Mouse (Mus musculus): ENCODE data around the gene Prkce. TPM values are rescaled to one million over a fixed set of nuclear protein-coding genes. Genes with fewer than 3 reads are reported as not detected.

Gene Prkce
- total and polyA plus RNA-seq, 2 experiments from 2014 or later: 50.8 to 55.8 TPM

GRCm38 (mm10) chr17:86355772-86356451 is 188.3 kb downstream of the Prkce start:
- H3K9me3 ChIP-seq (ENCODE audit: low read length): no peaks in the 10 kb centered on the region
- H3K4me3 ChIP-seq (ENCODE audit: low read length): no peak overlapping the region
- no peaks in the 10 kb centered on the region for H3K27me3 ChIP-seq (ENCODE audit: insufficient read depth, low read length)
- no peak for TF ChIP-seq CTCF (IDR thresholded peaks at IDR 0.05; ENCODE audit: low read depth)
- H3K27ac ChIP-seq: peak overlapping the region; percentile 28; the same call in 1 of the 2 replicates
- peak; percentile 55 for DNase-seq (ENCODE audit: low spot score)
- peaks cover 30% of the 10 kb centered on the region for H3K4me1 ChIP-seq (ENCODE audit: insufficient read depth, low read length)
- ATAC-seq: peak; percentile 28; the same call in 1 of the 2 replicates
- H3K4me2 ChIP-seq (ENCODE audit: low read depth, low read length): no peak overlapping the region
- H3K36me3 ChIP-seq (ENCODE audit: insufficient read depth, low read length): no peaks in the 10 kb centered on the region
- H3K9ac ChIP-seq (replicated peaks; ENCODE audit: low read length): no peak overlapping the region
- WGBS: 26% methylated on average over 7 of the region's 7 CpGs

DNA sequence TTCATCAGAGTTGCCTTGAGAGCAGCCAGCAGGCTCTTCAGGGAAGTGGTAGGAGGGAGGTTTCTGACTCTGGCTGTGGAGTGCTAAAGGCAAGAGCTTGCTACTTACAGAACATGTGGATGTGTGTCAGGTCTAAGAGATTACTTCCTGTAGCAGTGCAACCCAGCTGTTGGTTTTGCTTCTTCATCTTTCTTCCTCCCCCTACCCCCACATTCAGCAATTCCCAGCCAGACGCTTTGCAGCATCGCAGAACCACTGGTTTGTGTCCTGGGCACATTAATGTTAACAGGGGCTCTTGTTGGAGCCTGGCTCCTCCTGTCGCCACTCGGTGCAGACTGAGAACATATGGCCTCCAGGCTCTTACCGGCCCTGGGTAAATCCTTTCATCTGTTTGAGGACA is 190.8 kb downstream of the Prkce start:
- Histone ChIP-seq H3K4me3 (ENCODE audit: low read length) (no peak overlapping the region), H3K4me1 (ENCODE audit: insufficient read depth, low read length) (peaks cover 16% of the 10 kb centered on the region; the same call in 1 of the 2 replicates), H3K4me2 (ENCODE audit: low read depth, low read length) (no peak overlapping the region), H3K27me3 (ENCODE audit: insufficient read depth, low read length) (no peaks in the 10 kb centered on the region), H3K9me3 (ENCODE audit: low read length) (no peaks in the 10 kb centered on the region), H3K36me3 (ENCODE audit: insufficient read depth, low read length) (no peaks in the 10 kb centered on the region), H3K27ac (no peak overlapping the region), H3K9ac (replicated peaks; ENCODE audit: low read length) (no peak overlapping the region)
- WGBS: 56% methylated on average over 5 of the region's 5 CpGs
- DNase-seq (ENCODE audit: low spot score): no peak
- no peak for ATAC-seq
- no peak for TF ChIP-seq CTCF (IDR thresholded peaks at IDR 0.05; ENCODE audit: low read depth)

DNA sequence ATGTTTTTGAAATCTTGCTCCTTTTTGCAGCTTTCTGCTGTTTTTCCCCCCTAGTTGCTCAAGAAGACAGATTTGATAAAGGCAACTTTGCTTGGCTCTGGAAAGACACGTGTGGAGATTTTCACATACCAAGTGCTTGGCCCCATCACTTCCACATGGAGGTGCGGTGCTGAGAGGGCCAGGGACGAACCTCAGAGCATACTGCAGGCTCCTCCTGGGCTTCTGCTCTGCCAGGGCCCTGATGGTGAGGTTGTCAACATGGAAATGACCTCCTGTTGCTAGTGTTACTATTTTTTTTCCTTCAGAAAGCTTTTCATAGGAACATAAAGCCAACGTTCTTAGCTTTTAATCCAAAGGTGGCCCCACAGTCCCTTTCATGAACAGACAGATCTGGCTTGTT is 191.3 kb downstream of the Prkce start:
- no peak overlapping the region for H3K4me2 ChIP-seq (ENCODE audit: low read depth, low read length)
- no peak for ATAC-seq
- TF ChIP-seq CTCF (IDR thresholded peaks at IDR 0.05; ENCODE audit: low read depth): no peak
- H3K9me3 ChIP-seq (ENCODE audit: low read length): no peaks in the 10 kb centered on the region
- DNase-seq (ENCODE audit: low spot score): no peak
- peaks cover 16% of the 10 kb centered on the region; the same call in 1 of the 2 replicates for H3K4me1 ChIP-seq (ENCODE audit: insufficient read depth, low read length)
- H3K27ac ChIP-seq: no peak overlapping the region
- WGBS: 58% methylated on average over 4 of the region's 4 CpGs
- no peak overlapping the region for H3K9ac ChIP-seq (replicated peaks; ENCODE audit: low read length)
- no peak overlapping the region for H3K4me3 ChIP-seq (ENCODE audit: low read length)
- H3K36me3 ChIP-seq (ENCODE audit: insufficient read depth, low read length): no peaks in the 10 kb centered on the region
- no peaks in the 10 kb centered on the region for H3K27me3 ChIP-seq (ENCODE audit: insufficient read depth, low read length)

GRCm38 (mm10) chr17:86360849-86361248 is 193.3 kb downstream of the Prkce start:
- peaks cover 14% of the 10 kb centered on the region; the same call in 1 of the 2 replicates for H3K4me1 ChIP-seq (ENCODE audit: insufficient read depth, low read length)
- no peak overlapping the region for H3K9ac ChIP-seq (replicated peaks; ENCODE audit: low read length)
- TF ChIP-seq CTCF (IDR thresholded peaks at IDR 0.05; ENCODE audit: low read depth): no peak
- no peak overlapping the region for H3K4me3 ChIP-seq (ENCODE audit: low read length)
- DNase-seq (ENCODE audit: low spot score): no peak
- ATAC-seq: no peak
- no peak overlapping the region for H3K4me2 ChIP-seq (ENCODE audit: low read depth, low read length)
- H3K27ac ChIP-seq: no peak overlapping the region
- no peaks in the 10 kb centered on the region for H3K9me3 ChIP-seq (ENCODE audit: low read length)
- no peaks in the 10 kb centered on the region for H3K27me3 ChIP-seq (ENCODE audit: insufficient read depth, low read length)
- 95% methylated on average over 3 of the region's 3 CpGs for WGBS
- H3K36me3 ChIP-seq (ENCODE audit: insufficient read depth, low read length): no peaks in the 10 kb centered on the region

- no peaks in the 10 kb centered on the region for H3K9me3 ChIP-seq (ENCODE audit: low read length)
- H3K27me3 ChIP-seq (ENCODE audit: insufficient read depth, low read length): no peaks in the 10 kb centered on the region
- no peak overlapping the region for H3K9ac ChIP-seq (replicated peaks; ENCODE audit: low read length)
- H3K4me2 ChIP-seq (ENCODE audit: low read depth, low read length): no peak overlapping the region
- no peak for TF ChIP-seq CTCF (IDR thresholded peaks at IDR 0.05; ENCODE audit: low read depth)
- peaks cover 19% of the 10 kb centered on the region for H3K4me1 ChIP-seq (ENCODE audit: insufficient read depth, low read length)
- H3K4me3 ChIP-seq (ENCODE audit: low read length): no peak overlapping the region
- H3K36me3 ChIP-seq (ENCODE audit: insufficient read depth, low read length): no peaks in the 10 kb centered on the region
- DNase-seq (ENCODE audit: low spot score) (no peak), ATAC-seq (no peak)
- H3K27ac ChIP-seq: no peak overlapping the region
- 67% methylated on average over 5 of the region's 5 CpGs for WGBS
Measured at GRCm38 (mm10) chr17:86363356-86363755, 195.8 kb downstream of the Prkce start.

DNA sequence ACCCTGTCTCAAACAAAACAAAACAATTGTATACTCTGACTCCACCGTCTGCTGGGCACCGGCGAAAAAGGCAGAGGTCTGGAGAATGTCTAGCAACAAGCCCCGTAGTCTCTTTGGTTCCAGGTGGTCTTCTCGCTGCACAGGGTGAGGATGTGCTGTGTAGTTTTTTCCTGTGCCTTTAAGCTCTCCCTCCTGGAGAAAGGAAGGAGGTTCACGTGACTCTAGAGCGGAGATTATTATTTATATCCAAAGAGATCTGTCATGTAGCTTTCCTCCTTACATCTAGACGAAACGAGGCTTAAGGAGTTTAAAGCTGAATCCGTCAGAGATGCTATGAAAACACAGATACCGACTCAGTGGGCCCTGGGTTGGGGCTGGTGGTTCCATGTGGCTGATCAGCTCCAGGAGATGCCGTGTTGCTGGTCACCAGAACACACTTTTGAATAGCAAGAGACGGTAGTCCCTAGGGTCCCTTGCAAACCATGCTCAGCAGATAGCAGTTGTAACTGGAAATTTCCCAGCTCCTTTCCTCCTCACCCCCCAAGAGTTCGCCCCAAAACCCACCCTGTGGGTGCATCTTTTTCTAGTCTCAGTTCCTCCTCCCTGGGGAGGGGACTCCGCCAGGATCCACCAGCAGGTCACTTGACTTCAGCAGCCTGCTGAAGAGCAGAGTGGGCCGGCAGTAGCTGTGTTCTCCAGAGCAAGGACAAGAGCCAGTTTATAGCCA is 196.9 kb downstream of the Prkce start:
- ATAC-seq (no peak; the same call in 1 of the 2 replicates), DNase-seq (ENCODE audit: low spot score) (no peak)
- no peak for TF ChIP-seq CTCF (IDR thresholded peaks at IDR 0.05; ENCODE audit: low read depth)

More for the DNA sequence above, 196.9 kb downstream of the Prkce start:
- no peak overlapping the region for H3K27ac ChIP-seq
- no peaks in the 10 kb centered on the region for H3K36me3 ChIP-seq (ENCODE audit: insufficient read depth, low read length)
- no peak overlapping the region for H3K9ac ChIP-seq (replicated peaks; ENCODE audit: low read length)
- no peaks in the 10 kb centered on the region for H3K27me3 ChIP-seq (ENCODE audit: insufficient read depth, low read length)
- H3K4me2 ChIP-seq (ENCODE audit: low read depth, low read length): no peak overlapping the region
- H3K4me3 ChIP-seq (ENCODE audit: low read length): no peak overlapping the region
- WGBS: 74% methylated on average over 16 of the region's 16 CpGs
- H3K4me1 ChIP-seq (ENCODE audit: insufficient read depth, low read length): peaks cover 13% of the 10 kb centered on the region
- no peaks in the 10 kb centered on the region for H3K9me3 ChIP-seq (ENCODE audit: low read length)
